Mouse (Mus musculus): ENCODE results near the gene Agl. TPM values are rescaled to one million over a fixed set of nuclear protein-coding genes. Genes with fewer than 3 reads are reported as not detected.
"Not testable (repeated sequence)": the region's sequence is repeated elsewhere in the genome, so short reads cannot be mapped to it uniquely, and the experiment has no call there.

The Agl gene
- total RNA-seq, 2 experiments from 2014 or later, result 26.2 to 29.3 TPM

- DNase-seq (ENCODE audit: extremely low spot score in 1 of 2, low spot score in 1 of 2), result no peak
Measured at GRCm38 (mm10) chr3:116817231-116817630, 9.3 kb upstream of the Agl start.

DNA sequence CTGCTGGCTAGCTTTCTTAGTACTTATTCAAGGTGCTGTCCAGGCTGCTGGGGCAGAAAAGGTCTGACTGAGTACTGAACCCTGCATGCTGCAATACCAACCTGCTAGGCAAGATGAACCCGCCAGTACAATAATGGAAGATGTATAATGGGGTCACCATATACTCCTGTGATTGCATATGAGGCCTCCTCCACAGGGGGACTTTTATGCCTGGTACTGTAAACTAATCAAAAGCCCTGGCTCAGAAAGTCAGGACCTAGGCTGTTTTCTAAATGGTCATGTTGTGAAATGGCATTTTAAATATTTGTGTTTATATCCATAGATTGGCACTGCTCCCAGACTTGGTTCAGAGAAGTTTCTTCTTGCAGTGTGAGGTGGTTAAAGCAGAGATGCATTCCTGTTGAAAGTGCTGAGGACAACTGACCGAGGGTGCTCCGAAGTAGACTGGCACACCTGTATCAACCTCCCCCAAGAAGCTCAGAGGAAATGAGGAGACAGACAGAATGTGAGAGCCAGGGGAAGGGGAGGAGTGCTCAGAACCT, 8.8 kb upstream of the Agl start:
- no peak for DNase-seq (ENCODE audit: extremely low spot score in 1 of 2, low spot score in 1 of 2)

DNA sequence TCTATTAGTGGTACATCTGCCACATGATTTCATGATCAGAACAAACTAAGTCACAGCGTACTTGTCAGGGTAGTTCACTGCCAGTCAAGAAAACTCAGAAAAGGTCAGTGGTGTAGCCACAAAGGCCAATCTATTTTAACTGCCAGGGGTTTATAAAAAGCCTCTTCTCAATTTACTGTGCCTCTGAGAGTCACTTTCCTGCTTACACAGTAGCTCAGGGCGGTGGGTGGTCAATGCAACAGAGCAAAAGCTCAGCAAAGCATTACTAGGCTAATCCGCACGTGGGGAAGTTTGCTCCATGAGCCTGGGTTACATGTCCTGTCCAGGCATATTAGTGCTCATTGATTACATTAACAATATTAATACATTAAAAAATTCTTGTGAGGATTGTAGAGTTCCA, 8.0 kb upstream of the Agl start:
- DNase-seq (ENCODE audit: extremely low spot score in 1 of 2, low spot score in 1 of 2), result no peak

- no peak for DNase-seq (ENCODE audit: extremely low spot score in 1 of 2, low spot score in 1 of 2)
Measured at GRCm38 (mm10) chr3:116815305-116815797, 7.4 kb upstream of the Agl start.

DNA sequence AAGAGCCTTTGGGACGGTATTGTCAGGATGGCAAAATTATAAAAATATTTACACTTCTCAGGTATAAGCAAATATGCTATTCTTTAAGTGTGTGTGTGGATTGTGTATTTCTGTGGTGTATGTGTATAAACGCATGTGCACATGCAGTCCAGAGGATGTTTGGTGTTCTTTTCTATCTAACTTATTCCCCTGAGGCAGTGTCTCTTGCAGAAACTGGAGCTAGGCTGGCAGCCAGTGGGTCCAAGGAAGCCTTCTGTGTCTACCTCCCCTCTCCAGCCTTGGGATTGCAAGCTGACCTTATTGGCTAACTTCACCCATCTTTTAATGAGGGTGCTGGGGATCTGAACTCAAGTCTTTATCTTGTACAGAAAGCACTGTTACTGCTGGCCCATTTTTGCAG, 5.0 kb upstream of the Agl start:
- DNase-seq (ENCODE audit: extremely low spot score in 1 of 2, low spot score in 1 of 2), result no peak

GRCm38 (mm10) chr3:116810351-116810750, 2.4 kb upstream of the Agl start:
- not testable (repeated sequence) for DNase-seq (ENCODE audit: extremely low spot score in 1 of 2, low spot score in 1 of 2)

- DNase-seq (ENCODE audit: extremely low spot score in 1 of 2, low spot score in 1 of 2), result no peak
Measured at GRCm38 (mm10) chr3:116809221-116809620, 1.3 kb upstream of the Agl start.

- no peak for DNase-seq (ENCODE audit: extremely low spot score in 1 of 2, low spot score in 1 of 2)
Measured at GRCm38 (mm10) chr3:116808507-116809217, 696 bp upstream of the Agl start.

DNA sequence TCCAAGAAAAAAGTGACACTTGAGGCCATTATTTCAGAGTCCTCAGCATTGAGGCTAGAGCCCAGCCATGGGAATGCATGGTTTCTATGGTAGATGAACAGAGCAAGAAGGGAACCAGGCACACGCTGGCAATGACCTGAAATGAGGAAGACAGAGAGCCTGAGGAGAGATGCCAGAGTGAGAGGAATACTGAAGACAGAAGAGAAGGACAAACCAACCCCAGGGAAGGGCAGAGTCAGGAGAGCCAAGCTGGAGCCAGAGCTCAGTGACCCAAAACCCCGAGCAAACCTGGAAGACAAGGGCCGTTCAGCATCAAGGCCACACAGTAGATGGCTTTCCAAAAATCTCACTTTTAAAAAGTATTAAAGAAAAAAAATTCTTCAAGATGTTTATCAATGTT, 2.1 kb downstream of the Agl start:
- no peak for DNase-seq (ENCODE audit: extremely low spot score in 1 of 2, low spot score in 1 of 2)

GRCm38 (mm10) chr3:116804746-116805285, 3.1 kb downstream of the Agl start:
- DNase-seq (ENCODE audit: extremely low spot score in 1 of 2, low spot score in 1 of 2), result no peak

DNA sequence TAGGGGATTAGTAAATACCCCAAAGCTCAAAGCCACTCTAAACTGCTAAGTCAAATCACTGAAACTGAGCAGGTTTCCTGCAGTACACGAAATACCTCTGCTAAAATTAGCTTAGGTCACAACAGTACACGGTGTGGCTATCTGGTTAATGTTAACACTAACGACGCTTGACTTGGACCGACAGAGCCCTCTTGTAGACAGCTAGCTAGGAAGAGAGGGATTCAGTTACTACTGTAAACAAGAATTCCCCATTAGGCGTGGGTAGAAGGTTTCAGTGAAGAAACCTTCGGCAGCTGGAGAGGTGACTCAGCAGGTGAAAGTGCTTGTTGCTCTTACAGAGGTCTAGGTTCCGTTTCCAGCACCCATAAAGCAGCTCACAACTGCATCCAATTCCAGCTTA, 6.2 kb downstream of the Agl start:
- DNase-seq (ENCODE audit: extremely low spot score in 1 of 2, low spot score in 1 of 2), result no peak

- DNase-seq (ENCODE audit: extremely low spot score in 1 of 2, low spot score in 1 of 2), result no peak
Measured at GRCm38 (mm10) chr3:116798821-116799510, 9.0 kb downstream of the Agl start.

DNA sequence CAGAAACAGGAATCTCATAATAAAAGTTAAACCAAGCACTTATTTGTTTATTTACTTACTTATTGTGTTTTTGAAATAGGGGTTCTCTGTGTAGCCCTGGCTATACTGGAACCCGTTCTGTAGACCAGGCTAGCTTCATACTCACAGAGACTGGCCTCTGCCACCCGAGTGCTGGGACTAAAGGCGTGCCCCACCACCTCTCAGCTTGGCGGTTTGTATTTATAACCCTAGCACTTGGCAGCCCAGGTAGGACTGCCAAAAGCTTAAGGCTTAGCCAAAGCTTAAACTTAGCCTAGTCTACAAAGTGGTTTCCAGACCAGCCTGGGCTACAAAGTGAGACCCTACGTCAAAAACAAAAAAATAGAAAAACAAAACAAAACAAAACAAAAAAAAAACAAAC, 19.1 kb downstream of the Agl start:
- DNase-seq (ENCODE audit: extremely low spot score in 1 of 2, low spot score in 1 of 2), result no peak

GRCm38 (mm10) chr3:116786543-116786942, 21.4 kb downstream of the Agl start:
- DNase-seq (ENCODE audit: extremely low spot score in 1 of 2, low spot score in 1 of 2), result no peak

GRCm38 (mm10) chr3:116785820-116786219, 22.1 kb downstream of the Agl start:
- no peak for DNase-seq (ENCODE audit: extremely low spot score in 1 of 2, low spot score in 1 of 2)

GRCm38 (mm10) chr3:116784811-116785210, 23.2 kb downstream of the Agl start:
- no peak for DNase-seq (ENCODE audit: extremely low spot score in 1 of 2, low spot score in 1 of 2)

- DNase-seq (ENCODE audit: extremely low spot score in 1 of 2, low spot score in 1 of 2), result no peak
Measured at GRCm38 (mm10) chr3:116784290-116784689, 23.7 kb downstream of the Agl start.

- no peak for DNase-seq (ENCODE audit: extremely low spot score in 1 of 2, low spot score in 1 of 2)
Measured at GRCm38 (mm10) chr3:116776961-116777360, 31.0 kb downstream of the Agl start.

GRCm38 (mm10) chr3:116773836-116774235, 34.1 kb downstream of the Agl start:
- DNase-seq (ENCODE audit: extremely low spot score in 1 of 2, low spot score in 1 of 2), result no peak

GRCm38 (mm10) chr3:116771597-116771996, 36.4 kb downstream of the Agl start:
- DNase-seq (ENCODE audit: extremely low spot score in 1 of 2, low spot score in 1 of 2), result no peak

DNA sequence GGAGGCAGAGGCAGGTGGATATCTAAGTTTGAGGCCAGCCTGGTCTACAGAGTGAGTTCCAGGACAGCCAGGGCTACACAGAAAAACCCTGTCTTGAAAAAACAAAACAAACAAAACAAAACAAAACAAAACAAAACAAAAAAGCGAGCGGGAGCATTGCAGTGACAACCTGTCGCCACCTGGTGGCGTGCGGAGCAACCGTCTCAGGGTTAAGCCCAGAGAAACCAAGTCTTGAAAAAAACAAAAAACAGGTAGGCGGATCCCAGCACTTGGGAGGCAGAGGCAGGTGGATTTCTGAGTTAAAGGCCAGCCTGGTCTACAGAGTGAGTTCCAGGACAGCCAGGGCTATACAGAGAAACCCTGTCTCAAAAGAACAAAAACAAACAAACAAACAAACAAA, 41.0 kb downstream of the Agl start:
- not testable (repeated sequence) for DNase-seq (ENCODE audit: extremely low spot score in 1 of 2, low spot score in 1 of 2)

Measured in layer of hippocampus, postnatal 25 days (tissue).